Mouse (Mus musculus): ENCODE measurements around the gene Olfr112. TPM values are rescaled to one million over a fixed set of nuclear protein-coding genes. Genes with fewer than 3 reads are reported as not detected.
"Not testable (repeated sequence)": the region's sequence is repeated elsewhere in the genome, so short reads cannot be mapped to it uniquely, and the experiment has no call there.

The Olfr112 gene
- polyA plus RNA-seq, 1 experiment from 2014 or later, result not detected

DNA sequence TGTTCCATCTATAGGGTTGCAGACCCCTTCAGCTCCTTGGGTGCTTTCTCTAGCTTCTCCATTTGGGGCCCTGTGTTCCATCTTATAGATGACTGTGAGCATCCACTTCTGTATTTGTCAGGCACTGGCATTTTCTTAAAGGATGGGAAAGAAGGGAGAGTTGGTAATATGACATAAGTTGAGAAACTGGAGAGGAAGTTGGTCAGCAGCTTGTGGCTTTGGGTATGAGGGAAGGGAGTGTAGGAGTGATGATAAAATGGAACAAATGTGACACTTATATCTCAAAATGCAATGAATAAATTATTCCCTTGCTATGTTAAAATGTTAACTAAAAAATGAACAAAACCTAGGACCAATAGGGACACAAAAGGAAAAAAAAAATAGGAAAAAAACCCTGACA lies 44.6 kb downstream of the Olfr112 start:
- not testable (repeated sequence) for H3K27ac ChIP-seq (ENCODE audit: low read depth, low read length); H3K4me3 ChIP-seq (ENCODE audit: low read depth, low read length); H3K9me3 ChIP-seq (ENCODE audit: control insufficient read depth, low read length); H3K4me1 ChIP-seq (ENCODE audit: control insufficient read depth, insufficient read depth, low read length); H3K4me2 ChIP-seq; H3K9ac ChIP-seq (ENCODE audit: low read length); ATAC-seq (ENCODE audit: low FRiP score); H3K36me3 ChIP-seq (ENCODE audit: control insufficient read depth, insufficient read depth, low read length); H3K27me3 ChIP-seq (ENCODE audit: control insufficient read depth, insufficient read depth, low read length); DNase-seq (ENCODE audit: low spot score, missing footprints)

Other genes starting within 250 kb of the Olfr112 start
- not detected in 2 replicates for gene Olfr103, start 229.8 kb downstream of the Olfr112 start, polyA plus RNA-seq (2014; fragmentation: Nextera tagmentation; extraction: Ambion mirVana)
- gene Olfr104-ps, start 209.9 kb downstream of the Olfr112 start, polyA plus RNA-seq (2014; fragmentation: Nextera tagmentation; extraction: Ambion mirVana), result not detected in 2 replicates
- gene Olfr105-ps, start 190.4 kb downstream of the Olfr112 start, polyA plus RNA-seq (2014; fragmentation: Nextera tagmentation; extraction: Ambion mirVana), result not detected in 2 replicates
- not detected in 2 replicates for gene Olfr106-ps, start 179.1 kb downstream of the Olfr112 start, polyA plus RNA-seq (2014; fragmentation: Nextera tagmentation; extraction: Ambion mirVana)
- gene Olfr107, start 170.2 kb downstream of the Olfr112 start, polyA plus RNA-seq (2014; fragmentation: Nextera tagmentation; extraction: Ambion mirVana), result not detected in 2 replicates
- gene Olfr108, start 124.0 kb downstream of the Olfr112 start, polyA plus RNA-seq (2014; fragmentation: Nextera tagmentation; extraction: Ambion mirVana), result not detected in 2 replicates
- gene Olfr109, start 110.5 kb downstream of the Olfr112 start, polyA plus RNA-seq (2014; fragmentation: Nextera tagmentation; extraction: Ambion mirVana), result not detected in 2 replicates
- not detected in 2 replicates for gene H2-M2, start 85.9 kb downstream of the Olfr112 start, polyA plus RNA-seq (2014; fragmentation: Nextera tagmentation; extraction: Ambion mirVana)
- not detected in 2 replicates for gene Olfr110, start 77.0 kb downstream of the Olfr112 start, polyA plus RNA-seq (2014; fragmentation: Nextera tagmentation; extraction: Ambion mirVana)
- not detected in 2 replicates for gene Olfr111, start 61.4 kb downstream of the Olfr112 start, polyA plus RNA-seq (2014; fragmentation: Nextera tagmentation; extraction: Ambion mirVana)
- not detected in 2 replicates for gene Olfr113, start 8.2 kb upstream of the Olfr112 start, polyA plus RNA-seq (2014; fragmentation: Nextera tagmentation; extraction: Ambion mirVana)
- gene Olfr114, start 23.3 kb upstream of the Olfr112 start, polyA plus RNA-seq (2014; fragmentation: Nextera tagmentation; extraction: Ambion mirVana), result not detected in 2 replicates
- gene Olfr115, start 57.7 kb upstream of the Olfr112 start, polyA plus RNA-seq (2014; fragmentation: Nextera tagmentation; extraction: Ambion mirVana), result not detected in 2 replicates
- gene Olfr116, start 57.7 kb upstream of the Olfr112 start, polyA plus RNA-seq (2014; fragmentation: Nextera tagmentation; extraction: Ambion mirVana), result not detected in 2 replicates
- gene Olfr117, start 94.3 kb upstream of the Olfr112 start, polyA plus RNA-seq (2014; fragmentation: Nextera tagmentation; extraction: Ambion mirVana), result not detected in 2 replicates
- not detected in 2 replicates for gene Olfr118, start 97.5 kb upstream of the Olfr112 start, polyA plus RNA-seq (2014; fragmentation: Nextera tagmentation; extraction: Ambion mirVana)
- gene Olfr119, start 127.1 kb upstream of the Olfr112 start, polyA plus RNA-seq (2014; fragmentation: Nextera tagmentation; extraction: Ambion mirVana), result not detected in 2 replicates
- gene Olfr120, start 152.4 kb upstream of the Olfr112 start, polyA plus RNA-seq (2014; fragmentation: Nextera tagmentation; extraction: Ambion mirVana), result not detected in 2 replicates
- gene Olfr121, start 179.4 kb upstream of the Olfr112 start, polyA plus RNA-seq (2014; fragmentation: Nextera tagmentation; extraction: Ambion mirVana), result not detected in 2 replicates
- gene Olfr122, start 199.2 kb upstream of the Olfr112 start, polyA plus RNA-seq (2014; fragmentation: Nextera tagmentation; extraction: Ambion mirVana), result not detected in 2 replicates
- not detected in 2 replicates for gene Olfr123, start 224.1 kb upstream of the Olfr112 start, polyA plus RNA-seq (2014; fragmentation: Nextera tagmentation; extraction: Ambion mirVana)
- gene Olfr124, start 230.4 kb upstream of the Olfr112 start, polyA plus RNA-seq (2014; fragmentation: Nextera tagmentation; extraction: Ambion mirVana), result not detected in 2 replicates

Data from midbrain, embryonic 11.5 days (tissue).